Mouse (Mus musculus): ENCODE results near the gene Phlpp1. TPM values are rescaled to one million over a fixed set of nuclear protein-coding genes. Genes with fewer than 3 reads are reported as not detected.

The Phlpp1 gene
- polyA plus RNA-seq, 1 experiment from 2014 or later = 2.2 TPM

GRCm38 (mm10) chr1:106221371-106221770 lies 49.8 kb downstream of the Phlpp1 start:
- H3K9ac ChIP-seq (ENCODE audit: low read length) = no peak overlapping the region
- H3K9me3 ChIP-seq (replicated peaks; ENCODE audit: control insufficient read depth, low read length) = no peaks in the 10 kb centered on the region
- ATAC-seq (ENCODE audit: insufficient read depth, low FRiP score) = no peak
- no peaks in the 10 kb centered on the region for H3K27me3 ChIP-seq (ENCODE audit: control insufficient read depth, insufficient read depth, low read length)
- WGBS = 88% methylated on average over 1 of the region's 1 CpGs
- H3K4me2 ChIP-seq (ENCODE audit: low read depth, low read length) = no peak overlapping the region
- H3K4me3 ChIP-seq (replicated peaks; ENCODE audit: low read length) = no peak overlapping the region
- H3K4me1 ChIP-seq (ENCODE audit: control insufficient read depth, insufficient read depth, low read length) = no peaks in the 10 kb centered on the region
- no peaks in the 10 kb centered on the region for H3K36me3 ChIP-seq (ENCODE audit: control insufficient read depth, insufficient read depth, low read length)
- no peak overlapping the region for H3K27ac ChIP-seq (ENCODE audit: low read length)

- Histone ChIP-seq H3K4me2 (ENCODE audit: low read depth, low read length) (no peak overlapping the region), H3K4me3 (replicated peaks; ENCODE audit: low read length) (no peak overlapping the region), H3K9ac (ENCODE audit: low read length) (no peak overlapping the region), H3K36me3 (ENCODE audit: control insufficient read depth, insufficient read depth, low read length) (no peaks in the 10 kb centered on the region), H3K27me3 (ENCODE audit: control insufficient read depth, insufficient read depth, low read length) (no peaks in the 10 kb centered on the region), H3K9me3 (replicated peaks; ENCODE audit: control insufficient read depth, low read length) (no peaks in the 10 kb centered on the region), H3K27ac (ENCODE audit: low read length) (no peak overlapping the region), H3K4me1 (ENCODE audit: control insufficient read depth, insufficient read depth, low read length) (no peaks in the 10 kb centered on the region)
- 54% methylated on average over 2 of the region's 2 CpGs for WGBS
- ATAC-seq (ENCODE audit: insufficient read depth, low FRiP score) = no peak
Observed at GRCm38 (mm10) chr1:106221964-106222363, 50.4 kb downstream of the Phlpp1 start.

GRCm38 (mm10) chr1:106226613-106227012 lies 55.1 kb downstream of the Phlpp1 start:
- Histone ChIP-seq H3K9me3 (replicated peaks; ENCODE audit: control insufficient read depth, low read length) (no peaks in the 10 kb centered on the region), H3K36me3 (ENCODE audit: control insufficient read depth, insufficient read depth, low read length) (no peaks in the 10 kb centered on the region), H3K4me1 (ENCODE audit: control insufficient read depth, insufficient read depth, low read length) (no peaks in the 10 kb centered on the region), H3K4me3 (replicated peaks; ENCODE audit: low read length) (no peak overlapping the region), H3K4me2 (ENCODE audit: low read depth, low read length) (no peak overlapping the region), H3K27ac (ENCODE audit: low read length) (no peak overlapping the region), H3K9ac (ENCODE audit: low read length) (no peak overlapping the region), H3K27me3 (ENCODE audit: control insufficient read depth, insufficient read depth, low read length) (no peaks in the 10 kb centered on the region)
- WGBS = 83% methylated on average over 7 of the region's 7 CpGs
- no peak for ATAC-seq (ENCODE audit: insufficient read depth, low FRiP score)

GRCm38 (mm10) chr1:106230313-106230712 lies 58.8 kb downstream of the Phlpp1 start:
- Histone ChIP-seq H3K27ac (ENCODE audit: low read length) (no peak overlapping the region), H3K4me1 (ENCODE audit: control insufficient read depth, insufficient read depth, low read length) (no peaks in the 10 kb centered on the region), H3K9ac (ENCODE audit: low read length) (no peak overlapping the region), H3K4me3 (replicated peaks; ENCODE audit: low read length) (no peak overlapping the region), H3K9me3 (replicated peaks; ENCODE audit: control insufficient read depth, low read length) (no peaks in the 10 kb centered on the region), H3K36me3 (ENCODE audit: control insufficient read depth, insufficient read depth, low read length) (no peaks in the 10 kb centered on the region), H3K27me3 (ENCODE audit: control insufficient read depth, insufficient read depth, low read length) (no peaks in the 10 kb centered on the region), H3K4me2 (ENCODE audit: low read depth, low read length) (no peak overlapping the region)
- WGBS = 75% methylated on average over 3 of the region's 3 CpGs
- ATAC-seq (ENCODE audit: insufficient read depth, low FRiP score) = no peak

GRCm38 (mm10) chr1:106231345-106231744 lies 59.8 kb downstream of the Phlpp1 start:
- WGBS = 81% methylated on average over 5 of the region's 5 CpGs
- Histone ChIP-seq H3K9ac (ENCODE audit: low read length) (no peak overlapping the region), H3K36me3 (ENCODE audit: control insufficient read depth, insufficient read depth, low read length) (no peaks in the 10 kb centered on the region), H3K4me1 (ENCODE audit: control insufficient read depth, insufficient read depth, low read length) (no peaks in the 10 kb centered on the region), H3K27ac (ENCODE audit: low read length) (no peak overlapping the region), H3K4me2 (ENCODE audit: low read depth, low read length) (no peak overlapping the region), H3K27me3 (ENCODE audit: control insufficient read depth, insufficient read depth, low read length) (no peaks in the 10 kb centered on the region), H3K9me3 (replicated peaks; ENCODE audit: control insufficient read depth, low read length) (no peaks in the 10 kb centered on the region), H3K4me3 (replicated peaks; ENCODE audit: low read length) (no peak overlapping the region)
- ATAC-seq (ENCODE audit: insufficient read depth, low FRiP score) = no peak

GRCm38 (mm10) chr1:106231805-106232459 lies 60.4 kb downstream of the Phlpp1 start:
- no peak overlapping the region for H3K4me3 ChIP-seq (replicated peaks; ENCODE audit: low read length)
- no peaks in the 10 kb centered on the region for H3K9me3 ChIP-seq (replicated peaks; ENCODE audit: control insufficient read depth, low read length)
- ATAC-seq (ENCODE audit: insufficient read depth, low FRiP score) = no peak
- no peak overlapping the region for H3K9ac ChIP-seq (ENCODE audit: low read length)
- no peak overlapping the region for H3K27ac ChIP-seq (ENCODE audit: low read length)
- no peaks in the 10 kb centered on the region for H3K27me3 ChIP-seq (ENCODE audit: control insufficient read depth, insufficient read depth, low read length)
- no peak overlapping the region for H3K4me2 ChIP-seq (ENCODE audit: low read depth, low read length)
- H3K36me3 ChIP-seq (ENCODE audit: control insufficient read depth, insufficient read depth, low read length) = no peaks in the 10 kb centered on the region
- WGBS = 69% methylated on average over 3 of the region's 3 CpGs
- no peaks in the 10 kb centered on the region for H3K4me1 ChIP-seq (ENCODE audit: control insufficient read depth, insufficient read depth, low read length)

- Histone ChIP-seq H3K4me2 (ENCODE audit: low read depth, low read length) (no peak overlapping the region), H3K9me3 (replicated peaks; ENCODE audit: control insufficient read depth, low read length) (no peaks in the 10 kb centered on the region), H3K4me3 (replicated peaks; ENCODE audit: low read length) (no peak overlapping the region), H3K27ac (ENCODE audit: low read length) (no peak overlapping the region), H3K4me1 (ENCODE audit: control insufficient read depth, insufficient read depth, low read length) (no peaks in the 10 kb centered on the region), H3K36me3 (ENCODE audit: control insufficient read depth, insufficient read depth, low read length) (no peaks in the 10 kb centered on the region), H3K27me3 (ENCODE audit: control insufficient read depth, insufficient read depth, low read length) (no peaks in the 10 kb centered on the region), H3K9ac (ENCODE audit: low read length) (no peak overlapping the region)
- WGBS = 85% methylated on average over 4 of the region's 4 CpGs
- ATAC-seq (ENCODE audit: insufficient read depth, low FRiP score) = no peak
Observed at GRCm38 (mm10) chr1:106232460-106232850, 60.9 kb downstream of the Phlpp1 start.

- no peak for ATAC-seq (ENCODE audit: insufficient read depth, low FRiP score)
- H3K27me3 ChIP-seq (ENCODE audit: control insufficient read depth, insufficient read depth, low read length) = no peaks in the 10 kb centered on the region
- no peaks in the 10 kb centered on the region for H3K9me3 ChIP-seq (replicated peaks; ENCODE audit: control insufficient read depth, low read length)
- no peak overlapping the region for H3K4me3 ChIP-seq (replicated peaks; ENCODE audit: low read length)
- no peak overlapping the region for H3K4me2 ChIP-seq (ENCODE audit: low read depth, low read length)
- no peak overlapping the region for H3K27ac ChIP-seq (ENCODE audit: low read length)
- H3K36me3 ChIP-seq (ENCODE audit: control insufficient read depth, insufficient read depth, low read length) = no peaks in the 10 kb centered on the region
- H3K9ac ChIP-seq (ENCODE audit: low read length) = no peak overlapping the region
- H3K4me1 ChIP-seq (ENCODE audit: control insufficient read depth, insufficient read depth, low read length) = peaks cover 6% of the 10 kb centered on the region; the same call in 1 of the 2 replicates
Observed at GRCm38 (mm10) chr1:106236986-106237385, 65.4 kb downstream of the Phlpp1 start.

GRCm38 (mm10) chr1:106240116-106240685 lies 68.6 kb downstream of the Phlpp1 start:
- Histone ChIP-seq H3K27me3 (ENCODE audit: control insufficient read depth, insufficient read depth, low read length) (no peaks in the 10 kb centered on the region), H3K4me3 (replicated peaks; ENCODE audit: low read length) (no peak overlapping the region), H3K4me1 (ENCODE audit: control insufficient read depth, insufficient read depth, low read length) (peaks cover 12% of the 10 kb centered on the region), H3K4me2 (ENCODE audit: low read depth, low read length) (no peak overlapping the region), H3K27ac (ENCODE audit: low read length) (no peak overlapping the region), H3K9me3 (replicated peaks; ENCODE audit: control insufficient read depth, low read length) (no peaks in the 10 kb centered on the region), H3K9ac (ENCODE audit: low read length) (no peak overlapping the region), H3K36me3 (ENCODE audit: control insufficient read depth, insufficient read depth, low read length) (no peaks in the 10 kb centered on the region)
- ATAC-seq (ENCODE audit: insufficient read depth, low FRiP score) = no peak
- 59% methylated on average over 7 of the region's 7 CpGs for WGBS

Measured in stomach, embryonic 16.5 days (tissue).